Mouse (Mus musculus) brain, embryonic 14.5 days (tissue): ENCODE measurements around the gene Sipa1l3.

Source experiments
- CTCF ChIP-seq: fragments of 200-500 bp; IDR thresholded peaks from 2 replicates; pipeline ENCODE4 v1.5.1; 2012; ENCODE audit warnings: inconsistent platforms, mild to moderate bottlenecking, moderate library complexity, borderline replicate concordance; ENCODE audit not compliant: insufficient read depth, insufficient read length; ENCODE audit errors: extremely low read depth
- POLR2A ChIP-seq: fragments of 200-500 bp; IDR thresholded peaks from 2 replicates; pipeline ENCODE4 v1.6.1; 2012; ENCODE audit warnings: mild to moderate bottlenecking, inconsistent platforms, borderline replicate concordance; ENCODE audit not compliant: poor library complexity, insufficient read depth, insufficient read length, severe bottlenecking; ENCODE audit errors: extremely low read depth

DNA sequence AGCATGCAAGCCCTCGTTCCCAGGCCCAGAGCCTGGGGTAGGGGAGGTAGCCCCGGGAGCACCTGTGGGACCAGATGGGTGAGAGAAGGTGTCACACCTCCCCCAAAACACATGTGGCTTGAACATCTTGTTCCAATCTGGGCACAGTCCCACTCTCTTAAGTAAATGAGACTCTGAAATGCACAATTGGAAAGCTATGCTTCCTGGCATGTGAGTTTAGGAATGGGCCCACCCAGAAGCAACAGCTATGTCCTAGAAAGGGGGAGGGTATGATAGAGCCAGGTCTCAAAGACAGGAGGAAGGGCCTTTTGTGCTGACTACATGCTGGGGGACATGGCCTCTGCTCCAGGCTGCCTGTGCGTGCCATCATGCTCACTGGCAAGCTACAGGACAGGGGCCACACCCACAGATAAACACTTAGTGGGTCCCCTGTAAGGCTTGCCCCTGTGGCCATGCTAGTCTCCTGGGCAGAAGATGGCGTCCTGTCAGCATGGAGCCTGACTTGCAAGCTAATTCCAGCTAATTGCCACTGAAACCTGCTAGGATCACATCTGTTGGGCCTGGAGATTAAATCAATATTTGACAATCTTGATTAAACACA lies 107.1 kb downstream of the Sipa1l3 start:
- TF ChIP-seq CTCF (no peak), POLR2A (no peak)
